Mouse (Mus musculus) thymus, adult 18-20 months (tissue): ENCODE data around the gene Iars2.
"Not testable (repeated sequence)": the region's sequence is repeated elsewhere in the genome, so short reads cannot be mapped to it uniquely, and the experiment has no call there.

ENCODE experiments used
- DNase-seq, 2 experiments: peaks; one replicate each; pipeline ENCODE4 v3.0.0; 2022; ENCODE audit warnings: mixed read lengths in 2 of 2

The Iars2 gene

GRCm38 (mm10) chr1:185331364-185331763, 2.2 kb upstream of the Iars2 start:
- DNase-seq = no peak

- no peak for DNase-seq
Measured at GRCm38 (mm10) chr1:185329851-185330250, 655 bp upstream of the Iars2 start.

GRCm38 (mm10) chr1:185327754-185328345, 1.3 kb downstream of the Iars2 start:
- not testable (repeated sequence) for DNase-seq

GRCm38 (mm10) chr1:185315846-185316568, 13.2 kb downstream of the Iars2 start:
- DNase-seq = no peak

- no peak for DNase-seq
Measured at GRCm38 (mm10) chr1:185314546-185314945, 14.7 kb downstream of the Iars2 start.

GRCm38 (mm10) chr1:185311949-185312348, 17.2 kb downstream of the Iars2 start:
- no peak for DNase-seq

- no peak for DNase-seq
Measured at GRCm38 (mm10) chr1:185308908-185309307, 20.3 kb downstream of the Iars2 start.

GRCm38 (mm10) chr1:185308334-185308733, 20.9 kb downstream of the Iars2 start:
- DNase-seq = no peak

- DNase-seq = no peak
Measured at GRCm38 (mm10) chr1:185307645-185308044, 21.6 kb downstream of the Iars2 start.

- DNase-seq = no peak
Measured at GRCm38 (mm10) chr1:185306836-185307235, 22.4 kb downstream of the Iars2 start.

- no peak for DNase-seq
Measured at GRCm38 (mm10) chr1:185302816-185303215, 26.4 kb downstream of the Iars2 start.

GRCm38 (mm10) chr1:185298496-185298895, 30.7 kb downstream of the Iars2 start:
- DNase-seq = no peak

GRCm38 (mm10) chr1:185296850-185297249, 32.3 kb downstream of the Iars2 start:
- DNase-seq = no peak

- DNase-seq = no peak
Measured at GRCm38 (mm10) chr1:185292646-185293360, 36.4 kb downstream of the Iars2 start.

- DNase-seq = no peak
Measured at GRCm38 (mm10) chr1:185291336-185291735, 37.9 kb downstream of the Iars2 start.

GRCm38 (mm10) chr1:185289231-185289630, 40.0 kb downstream of the Iars2 start:
- no peak for DNase-seq

- no peak for DNase-seq
Measured at GRCm38 (mm10) chr1:185287066-185287465, 42.1 kb downstream of the Iars2 start.

- no peak for DNase-seq
Measured at GRCm38 (mm10) chr1:185285171-185285570, 44.0 kb downstream of the Iars2 start.

GRCm38 (mm10) chr1:185284740-185285139, 44.5 kb downstream of the Iars2 start:
- DNase-seq = no peak

GRCm38 (mm10) chr1:185283247-185283646, 45.9 kb downstream of the Iars2 start:
- no peak for DNase-seq

- DNase-seq = no peak
Measured at GRCm38 (mm10) chr1:185282846-185283245, 46.4 kb downstream of the Iars2 start.

GRCm38 (mm10) chr1:185280616-185281015, 48.6 kb downstream of the Iars2 start:
- DNase-seq = no peak

GRCm38 (mm10) chr1:185279288-185279687, 49.9 kb downstream of the Iars2 start:
- no peak for DNase-seq

GRCm38 (mm10) chr1:185277022-185277421, 52.2 kb downstream of the Iars2 start:
- DNase-seq = no peak
